In the genomic region with DNA sequence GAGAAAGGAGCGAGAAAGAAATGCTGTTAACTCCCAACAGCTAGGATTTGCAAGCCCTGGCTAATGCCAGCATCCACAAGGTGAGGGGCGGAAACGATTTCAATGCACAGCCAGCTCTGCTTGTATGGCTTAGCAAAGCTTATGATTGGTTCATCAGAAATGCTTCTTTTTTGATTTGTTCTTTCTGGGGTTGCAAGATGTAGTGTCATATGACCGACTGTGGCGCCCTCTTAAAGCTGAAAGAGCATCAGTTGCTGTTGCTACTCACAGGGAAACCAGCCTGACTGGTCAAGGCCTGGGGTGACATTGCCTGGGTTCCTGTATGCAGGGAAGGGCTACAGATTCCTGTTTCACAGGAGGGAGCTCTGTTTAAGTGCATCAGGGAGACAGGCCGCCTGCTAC, we compare ENCODE assay signal across 7 mouse cellular contexts. TPM values are rescaled to one million over a fixed set of nuclear protein-coding genes. Genes with fewer than 3 reads are reported as not detected.
A peak's percentile ranks its signal among the peaks of the same experiment; 100 is the strongest.
DNase-seq lines count a peak whose midpoint lies in the region; ATAC-seq and TF ChIP-seq lines count a peak whose summit lies in the region.

No protein-coding gene starts in this region.

- no peaks in the 10 kb centered on the region for H3K9me3 ChIP-seq in ES-Bruce4 (replicated peaks; ENCODE audit: control insufficient read depth, insufficient read depth, low read length, poor library complexity, severe bottlenecking)
- no peaks in the 10 kb centered on the region for H3K9me3 ChIP-seq in embryonic facial prominence, embryonic 15.5 days (replicated peaks)
- H3K9me3 ChIP-seq in midbrain, embryonic 10.5 days (replicated peaks) = no peaks in the 10 kb centered on the region

- no peak for TF ChIP-seq EP300 in ES-Bruce4 (IDR thresholded peaks at IDR 0.05; ENCODE audit: insufficient read depth, low read depth, low read length)

- peak overlapping the region; percentile 43 for H3K4me2 ChIP-seq in embryonic facial prominence, embryonic 15.5 days (replicated peaks)

- no peaks in the 10 kb centered on the region for H3K36me3 ChIP-seq in ES-Bruce4 (ENCODE audit: control insufficient read depth, insufficient read depth, low read length, poor library complexity, severe bottlenecking)
- H3K36me3 ChIP-seq in embryonic facial prominence, embryonic 15.5 days = no peaks in the 10 kb centered on the region
- H3K36me3 ChIP-seq in midbrain, embryonic 10.5 days = no peaks in the 10 kb centered on the region

- H3K27ac ChIP-seq in ES-Bruce4 (ENCODE audit: insufficient read depth, low read length) = peak overlapping the region; percentile 30; the same call in 1 of the 2 replicates
- no peak overlapping the region for H3K27ac ChIP-seq in embryonic facial prominence, embryonic 15.5 days (replicated peaks)
- H3K27ac ChIP-seq in midbrain, embryonic 10.5 days (replicated peaks) = no peak overlapping the region; the same call in 1 of the 2 replicates

- TF ChIP-seq CTCF in ES-Bruce4 (IDR thresholded peaks at IDR 0.05; ENCODE audit: low read depth, low read length) = no peak

- H3K9ac ChIP-seq in ES-Bruce4 (ENCODE audit: low read depth, poor library complexity, severe bottlenecking) = no peak overlapping the region
- H3K9ac ChIP-seq in embryonic facial prominence, embryonic 15.5 days = no peak overlapping the region

- H3K27me3 ChIP-seq in ES-Bruce4 (ENCODE audit: control insufficient read depth, insufficient read depth, low read length, poor library complexity, severe bottlenecking) = no peaks in the 10 kb centered on the region
- H3K27me3 ChIP-seq in embryonic facial prominence, embryonic 15.5 days = no peaks in the 10 kb centered on the region
- H3K27me3 ChIP-seq in midbrain, embryonic 10.5 days (ENCODE audit: low read depth, poor library complexity, severe bottlenecking) = peaks cover 13% of the 10 kb centered on the region

- H3K4me1 ChIP-seq in ES-Bruce4 (ENCODE audit: control insufficient read depth, insufficient read depth, low read length) = no peaks in the 10 kb centered on the region
- 0 out of 2 replicates have a peak, but pooled peaks cover 6% of the 10 kb centered on the region for H3K4me1 ChIP-seq in embryonic facial prominence, embryonic 15.5 days
- H3K4me1 ChIP-seq in midbrain, embryonic 10.5 days = peaks cover 18% of the 10 kb centered on the region

- no peak for TF ChIP-seq POLR2A in ES-Bruce4 (IDR thresholded peaks at IDR 0.05; ENCODE audit: insufficient read depth, low read length)

- H3K4me3 ChIP-seq in ES-Bruce4 (ENCODE audit: low read depth, low read length) = no peak overlapping the region
- peak overlapping the region; percentile 17; the same call in 1 of the 2 replicates for H3K4me3 ChIP-seq in embryonic facial prominence, embryonic 15.5 days (replicated peaks)
- H3K4me3 ChIP-seq in midbrain, embryonic 10.5 days = peak overlapping the region; percentile 48

- 8% methylated on average over 6 of the region's 6 CpGs for WGBS in embryonic facial prominence, embryonic 15.5 days
- WGBS in midbrain, embryonic 10.5 days = 9% methylated on average over 6 of the region's 6 CpGs

- ATAC-seq in embryonic facial prominence, embryonic 15.5 days (ENCODE audit: insufficient number of reproducible peaks, low FRiP score, low TSS enrichment, low read depth) = no peak

- DNase-seq in NIH3T3 (ENCODE audit: low read depth) = peak; percentile 49
- DNase-seq in layer of hippocampus, adult 18-20 months (ENCODE audit: low spot score in 2 of 2) = peak; percentile 5 to 54
- DNase-seq in midbrain, embryonic 10.5 days (ENCODE audit: low spot score) = peak; percentile 32
- no peak for DNase-seq in ovary, postnatal 14 days (ENCODE audit: low spot score)
- no peak for DNase-seq in natural killer cell, adult 2 months (ENCODE audit: low spot score in 2 of 2)

RNA-seq across cellular contexts. Expression of a gene that starts 0.9 kb away (rescaled TPM):
- not detected in 2 replicates for polyA plus RNA-seq in ES-Bruce4 (2011; ENCODE audit: insufficient read depth, insufficient read length, low read depth, missing spikeins)
- polyA plus RNA-seq in embryonic facial prominence, embryonic 15.5 days (2015; fragmentation: Nextera tagmentation; extraction: Ambion mirVana) = not detected in 2 replicates
- under 1 TPM; 0.15 to 0.17 TPM for total RNA-seq in layer of hippocampus, adult 18-20 months (2021)
- 0.05 TPM in 1 of 2 replicates, not detected in the other for polyA plus RNA-seq in midbrain, embryonic 10.5 days (2016; fragmentation: Nextera tagmentation; extraction: Ambion mirVana)

Comparison
In these comparisons a context has a peak if more than half of its experiments do, and no peak if none do; other contexts are left out.
1. DNase-seq: peak in NIH3T3 (single experiment), layer of hippocampus, adult 18-20 months (2 of 2) and midbrain, embryonic 10.5 days (single experiment); none in ovary, postnatal 14 days (single experiment) and natural killer cell, adult 2 months (0 of 2).